Mouse (Mus musculus) CH12.LX (cell line): ENCODE measurements around the gene Eif4h. TPM values are rescaled to one million over a fixed set of nuclear protein-coding genes. Genes with fewer than 3 reads are reported as not detected.

Experiments
- DNase-seq: peaks from one replicate; pipeline ENCODE4 v3.0.0-alpha.2; 2013; ENCODE audit errors: extremely low read depth
- H3K27ac ChIP-seq: 2 replicates; pipeline ENCODE4 v1.5.1; 2012; ENCODE audit warnings: low read depth, mild to moderate bottlenecking, control low read depth, moderate library complexity; ENCODE audit not compliant: insufficient read depth
- H3K27me3 ChIP-seq: replicated peaks from 2 replicates; pipeline ENCODE3; 2012; ENCODE audit warnings: inconsistent platforms
- H3K36me3 ChIP-seq, 2 experiments: replicated peaks in 1 of 2; 2 replicates each; pipeline versions ENCODE3 to v1.6.1; 2012; ENCODE audit warnings: inconsistent platforms in 1 of 2, low read length in 1 of 2, mild to moderate bottlenecking in 1 of 2, mixed read lengths in 1 of 2, moderate library complexity in 1 of 2; ENCODE audit not compliant: control insufficient read depth in 1 of 2, insufficient read depth in 1 of 2
- H3K4me1 ChIP-seq, 2 experiments: 2 replicates each; pipeline ENCODE4 v1.6.1; 2012; ENCODE audit warnings: inconsistent platforms in 1 of 2, moderate library complexity in 1 of 2; ENCODE audit not compliant: insufficient read depth in 2 of 2, control insufficient read depth in 1 of 2
- H3K4me2 ChIP-seq: 2 replicates; pipeline ENCODE4 v1.6.1; 2012; ENCODE audit warnings: low read depth, mild to moderate bottlenecking, control low read depth; ENCODE audit not compliant: poor library complexity, insufficient read depth, severe bottlenecking
- H3K4me3 ChIP-seq, 3 experiments: fragments of 150-350 bp in 1 of 3; sonication (generic) in 1 of 3; replicated peaks in 1 of 3; 2 replicates each; pipeline versions ENCODE3 to v1.5.1; 2011 to 2012; ENCODE audit warnings: low read depth in 2 of 3, low read length in 2 of 3, mild to moderate bottlenecking in 2 of 3, moderate library complexity in 2 of 3, control low read depth in 1 of 3, improper control_type of control experiment in 1 of 3, inconsistent platforms in 1 of 3, mixed read lengths in 1 of 3; ENCODE audit not compliant: poor library complexity in 1 of 3
- H3K79me2 ChIP-seq: replicated peaks from 2 replicates; pipeline ENCODE4 v1.6.1; 2012; ENCODE audit warnings: mild to moderate bottlenecking, moderate library complexity; ENCODE audit not compliant: control insufficient read depth, poor library complexity, insufficient read depth, severe bottlenecking; ENCODE audit errors: extremely low read depth
- H3K9ac ChIP-seq: 2 replicates; pipeline ENCODE4 v1.6.1; 2012; ENCODE audit warnings: low read depth, mild to moderate bottlenecking, control low read depth, moderate library complexity; ENCODE audit not compliant: insufficient read depth
- H3K9me3 ChIP-seq: replicated peaks from 2 replicates; pipeline ENCODE3; 2012; ENCODE audit warnings: low read length, inconsistent platforms, mixed read lengths
- E2F4 ChIP-seq: IDR thresholded peaks from 2 replicates; pipeline ENCODE4 v1.6.1; 2011; ENCODE audit warnings: low read depth, low read length, improper control_type of control experiment; ENCODE audit not compliant: insufficient replicate concordance
- ELF1 ChIP-seq: IDR thresholded peaks from 2 replicates; pipeline ENCODE4 v1.6.1; 2014; ENCODE audit warnings: low read depth, mild to moderate bottlenecking, inconsistent platforms, low read length, improper control_type of control experiment
- EP300 ChIP-seq: IDR thresholded peaks from 2 replicates; pipeline ENCODE4 v1.6.1; 2011; ENCODE audit warnings: low read length, improper control_type of control experiment
- ETS1 ChIP-seq: conservative IDR thresholded peaks from 2 replicates; pipeline ENCODE4 v1.6.1; 2012; ENCODE audit warnings: low read depth, mild to moderate bottlenecking, inconsistent platforms, low read length, improper control_type of control experiment, moderate library complexity
- IRF4 ChIP-seq: IDR thresholded peaks from 2 replicates; pipeline ENCODE4 v1.6.1; 2014; ENCODE audit warnings: low read depth, mild to moderate bottlenecking, inconsistent platforms, low read length, improper control_type of control experiment
- KAT2A ChIP-seq: IDR thresholded peaks from 2 replicates; pipeline ENCODE4 v1.6.1; 2012; ENCODE audit warnings: low read length, improper control_type of control experiment, inconsistent platforms; ENCODE audit not compliant: insufficient replicate concordance
- MEF2A ChIP-seq: IDR thresholded peaks from 2 replicates; pipeline ENCODE4 v1.6.1; 2014; ENCODE audit warnings: low read depth, mild to moderate bottlenecking, inconsistent platforms, low read length, improper control_type of control experiment, borderline replicate concordance
- MXI1 ChIP-seq: IDR thresholded peaks from 2 replicates; pipeline ENCODE4 v1.6.1; 2011; ENCODE audit warnings: mild to moderate bottlenecking, low read depth, low read length, improper control_type of control experiment
- NELFE ChIP-seq: IDR thresholded peaks from 2 replicates; pipeline ENCODE4 v1.6.1; 2011; ENCODE audit warnings: low read depth, low read length, improper control_type of control experiment
- PAX5 ChIP-seq: IDR thresholded peaks from 2 replicates; pipeline ENCODE4 v1.6.1; 2012; ENCODE audit warnings: low read length, inconsistent platforms, mixed read lengths
- RAD21 ChIP-seq: IDR thresholded peaks from 2 replicates; pipeline ENCODE4 v1.6.1; 2011; ENCODE audit warnings: low read depth, mild to moderate bottlenecking, low read length, improper control_type of control experiment, moderate library complexity
- SMC3 ChIP-seq: IDR thresholded peaks from 2 replicates; pipeline ENCODE4 v1.6.1; 2011; ENCODE audit warnings: low read depth, low read length, improper control_type of control experiment
- TBP ChIP-seq: conservative IDR thresholded peaks from 2 replicates; pipeline ENCODE4 v1.6.1; 2011; ENCODE audit warnings: low read depth, low read length, improper control_type of control experiment
- USF1 ChIP-seq: IDR thresholded peaks from 2 replicates; pipeline ENCODE4 v1.6.1; 2014; ENCODE audit warnings: low read depth, mild to moderate bottlenecking, inconsistent platforms, low read length, improper control_type of control experiment
- USF2 ChIP-seq: conservative IDR thresholded peaks from 2 replicates; pipeline ENCODE4 v1.6.1; 2011; ENCODE audit warnings: low read depth, low read length, improper control_type of control experiment
- ZC3H11A ChIP-seq: IDR thresholded peaks from 2 replicates; pipeline ENCODE4 v1.6.1; 2012; ENCODE audit warnings: low read depth, mild to moderate bottlenecking, inconsistent platforms, low read length, improper control_type of control experiment
- ZKSCAN1 ChIP-seq: IDR thresholded peaks from 2 replicates; pipeline ENCODE4 v1.6.1; 2012; ENCODE audit warnings: low read depth, inconsistent platforms, low read length, improper control_type of control experiment, borderline replicate concordance
- ZNF384 ChIP-seq: IDR thresholded peaks from 2 replicates; pipeline ENCODE4 v1.6.1; 2012; ENCODE audit warnings: low read depth, low read length, improper control_type of control experiment, inconsistent platforms
- dilution Hi-C: fragments of 300-500 bp; cut with MboI; formaldehyde crosslinking; loops from 2 replicates; pipeline ENCODE4 v1.14.3; 2020; ENCODE audit warnings: low sequenced_read_pairs; ENCODE audit not compliant: extremely low pct_unique_long_range_greater_than_20kb, extremely low pct_ligation_motif_present
- in situ Hi-C: fragments of 300-500 bp; cut with MboI; formaldehyde crosslinking; loops from 3 replicates; pipeline ENCODE4 v1.14.3; 2019; ENCODE audit warnings: low sequenced_read_pairs, low pct_ligation_motif_present, low pct_unique_long_range_greater_than_20kb, mixed read lengths
- polyA plus RNA-seq: library from polyadenylated mRNA; unstranded; fragments of >175 nt; gene quantifications from 2 replicates; pipeline ENCODE4 v1.2.1, GENCODE M21; 2012; ENCODE audit warnings: low read depth; ENCODE audit not compliant: insufficient read length
- total RNA-seq, 2 experiments: library from RNA; depleted of rRNA; stranded (reverse); fragments of 300-350 nt in 1 of 2; fragments of >200 nt in 1 of 2; gene quantifications; 2 replicates each; pipeline ENCODE4 v1.2.3; 2012 to 2014

The Eif4h gene
- total and polyA plus RNA-seq, 3 experiments, result 391 to 470 (median 408) TPM

DNA sequence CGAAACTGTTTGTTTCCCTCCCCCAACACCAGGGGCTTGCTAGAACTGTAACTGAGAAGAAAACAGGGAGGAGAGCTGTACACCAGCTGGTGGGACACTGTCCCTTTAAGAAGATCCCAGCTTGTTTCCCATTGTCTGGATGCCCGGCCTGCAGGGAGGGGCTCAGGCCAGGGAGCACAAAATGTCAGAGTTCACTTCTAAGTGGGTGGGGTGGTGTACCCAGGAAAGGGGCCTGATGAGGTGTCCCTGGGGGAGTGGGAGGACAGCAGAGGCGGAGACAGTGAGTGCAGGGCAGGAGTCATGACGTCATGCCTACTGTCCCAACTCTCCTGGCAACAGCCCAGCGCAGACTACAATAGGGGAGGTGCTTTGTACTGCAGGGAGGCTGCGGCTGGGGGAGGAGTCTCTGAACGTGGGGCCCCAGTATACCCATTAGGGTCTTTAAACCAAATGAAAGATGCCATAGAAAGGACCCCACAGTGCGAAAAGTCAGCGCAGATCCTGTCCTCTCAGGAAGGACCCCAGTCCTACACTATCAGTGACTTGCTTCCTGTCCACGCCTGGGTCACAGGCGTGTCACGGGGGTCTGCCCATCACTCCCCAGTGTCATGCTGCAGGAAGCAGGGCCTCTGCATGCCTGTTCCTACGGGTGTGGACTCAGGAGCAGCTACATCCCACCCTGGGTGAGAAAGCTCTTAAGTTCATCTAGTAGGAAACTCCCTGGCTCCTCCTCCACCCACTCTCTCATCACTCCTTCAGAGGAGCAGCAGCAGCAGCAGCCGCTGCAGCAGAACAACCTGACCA is 36.9 kb upstream of the Eif4h start:
- Histone ChIP-seq H3K4me1 (peaks cover 31 to 67% of the 10 kb centered on the region in 2 experiments), H3K27me3 (no peaks in the 10 kb centered on the region), H3K4me3 (peak overlapping the region in 2 of 3 experiments; percentile 13 to 59), H3K36me3 (peaks cover 4 to 44% of the 10 kb centered on the region in 2 experiments), H3K9me3 (no peaks in the 10 kb centered on the region), H3K4me2 (no peak overlapping the region), H3K79me2 (no peaks in the 10 kb centered on the region), H3K9ac (no peak overlapping the region), H3K27ac (no peak overlapping the region)
- in situ Hi-C loops, result no loop called here
- peak; percentile 51 for DNase-seq
- TF ChIP-seq ELF1, result no peak
- TF ChIP-seq MEF2A, result no peak
- TF ChIP-seq SMC3, result no peak
- no peak for TF ChIP-seq ETS1
- TF ChIP-seq ZKSCAN1, result no peak
- TF ChIP-seq ZC3H11A, result no peak
- TF ChIP-seq E2F4, result no peak
- no peak for TF ChIP-seq IRF4
- TF ChIP-seq USF2, result no peak
- TF ChIP-seq ZNF384, result no peak
- no peak for TF ChIP-seq NELFE
- TF ChIP-seq KAT2A, result no peak
- TF ChIP-seq EP300, result no peak
- dilution Hi-C loops, result no loop called here

DNA sequence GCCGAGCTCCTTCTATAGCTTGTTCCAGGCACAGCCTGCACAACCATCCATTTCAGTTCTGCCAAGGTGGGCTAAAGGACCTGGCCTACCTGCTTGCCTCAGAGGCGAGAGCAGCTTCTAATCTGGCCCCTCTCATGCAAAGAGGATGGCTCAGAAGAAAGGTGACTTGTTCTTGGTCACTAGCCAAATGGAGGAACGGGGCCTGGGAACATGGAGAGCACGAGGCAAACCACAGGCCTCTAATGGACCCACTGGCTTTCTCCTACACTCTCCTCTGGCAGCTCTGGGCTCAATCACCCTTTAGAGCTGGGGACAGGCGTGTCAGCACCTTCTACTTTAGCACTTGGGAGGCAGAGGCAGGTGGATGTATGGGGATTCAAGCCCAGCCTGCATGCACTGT is 35.7 kb upstream of the Eif4h start:
- H3K4me3 ChIP-seq, result no peak overlapping the region
- no peak for DNase-seq
- in situ Hi-C loops (no loop called here), dilution Hi-C loops (no loop called here)
- H3K79me2 ChIP-seq, result no peaks in the 10 kb centered on the region
- peaks cover 31 to 61% of the 10 kb centered on the region in 2 experiments for H3K4me1 ChIP-seq
- no peaks in the 10 kb centered on the region for H3K27me3 ChIP-seq
- no peaks in the 10 kb centered on the region for H3K9me3 ChIP-seq
- H3K27ac ChIP-seq, result no peak overlapping the region
- peaks cover 8 to 43% of the 10 kb centered on the region in 2 experiments for H3K36me3 ChIP-seq
- H3K9ac ChIP-seq, result no peak overlapping the region
- H3K4me2 ChIP-seq, result no peak overlapping the region
- TF ChIP-seq PAX5 (no peak), USF1 (no peak), ZC3H11A (no peak), RAD21 (no peak), MXI1 (no peak), TBP (no peak)
